Mouse (Mus musculus) cerebellum, adult 2 months (tissue): ENCODE data around the gene Klrb1a.

ENCODE experiments used
- CTCF ChIP-seq: fragments of 200-500 bp; IDR thresholded peaks from 2 replicates; pipeline ENCODE4 v1.5.1; 2011; ENCODE audit warnings: low read depth, mild to moderate bottlenecking, control low read depth, low read length, moderate library complexity, borderline replicate concordance; ENCODE audit not compliant: insufficient read depth
- POLR2A ChIP-seq: fragments of 200-500 bp; IDR thresholded peaks from 2 replicates; pipeline ENCODE4 v1.6.1; 2011; ENCODE audit warnings: low read length, control low read depth, borderline replicate concordance; ENCODE audit not compliant: insufficient read depth

- TF ChIP-seq CTCF (no peak), POLR2A (no peak)
Observed at GRCm38 (mm10) chr6:128597121-128597522, 26.2 kb downstream of the Klrb1a start.
